In genomic region chr8:92982491-92982890, GRCm38 (mm10) we compare ENCODE assay signal across 25 mouse cellular contexts. TPM values are rescaled to one million over a fixed set of nuclear protein-coding genes. Genes with fewer than 3 reads are reported as not detected.
DNase-seq lines count a peak whose midpoint lies in the region; ATAC-seq and TF ChIP-seq lines count a peak whose summit lies in the region.
"Had no signal": no experiment of that assay in that cellular context is flagged by ENCODE, and none has a peak within 500 bp of the region (broad histone marks: within the 10 kb centered on the region; RNA-seq: fewer than 3 reads in every experiment).

No protein-coding gene starts in this region.

- peaks cover 9% of the 10 kb centered on the region for H3K4me1 ChIP-seq in lung, embryonic 14.5 days (ENCODE audit: insufficient read depth)
- H3K4me1 ChIP-seq in lung, embryonic 16.5 days (replicated peaks; ENCODE audit: control insufficient read depth, insufficient read depth, low read length), result peaks cover 8% of the 10 kb centered on the region
- H3K4me1 ChIP-seq in lung, adult 2 months (ENCODE audit: control insufficient read depth, insufficient read depth, low read length), result no peaks in the 10 kb centered on the region
- H3K4me1 ChIP-seq in heart, embryonic 10.5 days, result no peaks in the 10 kb centered on the region
- H3K4me1 ChIP-seq: embryonic facial prominence, embryonic 10.5 days; embryonic facial prominence, embryonic 12.5 days; forebrain, embryonic 13.5 days had no signal

- no peak overlapping the region for H3K9ac ChIP-seq in lung, embryonic 14.5 days
- no peak overlapping the region for H3K9ac ChIP-seq in lung, embryonic 16.5 days (ENCODE audit: low read length)
- H3K9ac ChIP-seq: embryonic facial prominence, embryonic 12.5 days; forebrain, embryonic 13.5 days had no signal

- peak overlapping the region; percentile 8; the same call in 1 of the 2 replicates for H3K27ac ChIP-seq in lung, embryonic 14.5 days (ENCODE audit: low read depth)
- H3K27ac ChIP-seq in lung, embryonic 16.5 days (ENCODE audit: low read length), result 0 out of 2 replicates have a peak overlapping the region, but pooled peaks have one; percentile 30
- H3K27ac ChIP-seq in heart, embryonic 10.5 days, result no peak overlapping the region
- H3K27ac ChIP-seq: embryonic facial prominence, embryonic 10.5 days; embryonic facial prominence, embryonic 12.5 days; forebrain, embryonic 13.5 days had no signal

- peak; percentile 65 for ATAC-seq in lung, embryonic 14.5 days (ENCODE audit: insufficient read depth)
- peak; percentile 71 for ATAC-seq in lung, embryonic 16.5 days (ENCODE audit: low read depth)
- ATAC-seq: activated CD4-positive, CD25-positive, alpha-beta regulatory T cell, adult 4 months; CD4-positive, CD25-positive, alpha-beta regulatory T cell, adult 4 months; forebrain, embryonic 13.5 days; Patski had no signal

- H3K4me2 ChIP-seq in lung, embryonic 14.5 days, result no peak overlapping the region
- H3K4me2 ChIP-seq in lung, embryonic 16.5 days (ENCODE audit: low read depth, low read length), result no peak overlapping the region
- H3K4me2 ChIP-seq: embryonic facial prominence, embryonic 12.5 days; forebrain, embryonic 13.5 days had no signal

- H3K4me3 ChIP-seq in lung, embryonic 14.5 days (ENCODE audit: low read depth, low read length), result no peak overlapping the region
- no peak overlapping the region for H3K4me3 ChIP-seq in lung, embryonic 16.5 days (ENCODE audit: low read length)
- H3K4me3 ChIP-seq in lung, adult 2 months (replicated peaks; ENCODE audit: extremely low read depth, low read depth, low read length), result no peak overlapping the region
- H3K4me3 ChIP-seq in heart, embryonic 10.5 days, result no peak overlapping the region
- H3K4me3 ChIP-seq: embryonic facial prominence, embryonic 10.5 days; embryonic facial prominence, embryonic 12.5 days; forebrain, embryonic 13.5 days had no signal

- WGBS in lung, embryonic 14.5 days, result 35% methylated on average over 3 of the region's 3 CpGs
- 48% methylated on average over 3 of the region's 3 CpGs for WGBS in lung, embryonic 16.5 days
- 64% methylated on average over 3 of the region's 3 CpGs for WGBS in lung, adult 2 months
- 72% methylated on average over 3 of the region's 3 CpGs for WGBS in heart, embryonic 10.5 days

- TF ChIP-seq POLR2A in lung, adult 2 months (IDR thresholded peaks at IDR 0.05; ENCODE audit: borderline replicate concordance, extremely low read depth, low read depth, low read length), result no peak

- H3K9me3 ChIP-seq in lung, embryonic 14.5 days (ENCODE audit: low read depth, low read length), result no peaks in the 10 kb centered on the region
- no peaks in the 10 kb centered on the region for H3K9me3 ChIP-seq in lung, embryonic 16.5 days (ENCODE audit: control insufficient read depth, low read length)
- no peaks in the 10 kb centered on the region for H3K9me3 ChIP-seq in heart, embryonic 10.5 days
- H3K9me3 ChIP-seq: embryonic facial prominence, embryonic 10.5 days; embryonic facial prominence, embryonic 12.5 days; forebrain, embryonic 13.5 days had no signal

- DNase-seq in lung, embryonic 14.5 days, result peak; percentile 90
- no peak for DNase-seq in lung, postnatal 4 days
- DNase-seq in lung, adult 2 months, result no peak
- peak; percentile 48 for DNase-seq in lung, postnatal 10 days
- DNase-seq in lung, postnatal 36 days, result peak; percentile 49
- DNase-seq in heart, embryonic 10.5 days (ENCODE audit: low spot score), result no peak
- DNase-seq: adrenal gland, adult 8-10 months; adrenal gland, postnatal 14 days; adrenal gland, postnatal 36 days; B cell, adult 2 months; cerebellum, adult 11-12 months; cerebellum, adult 2 months; cerebellum, adult 9-10 months; cerebellum, postnatal 10 days; cerebellum, postnatal 25 days had no signal

- no peaks in the 10 kb centered on the region for H3K27me3 ChIP-seq in lung, embryonic 14.5 days (ENCODE audit: insufficient read depth, low read length)
- no peaks in the 10 kb centered on the region for H3K27me3 ChIP-seq in lung, embryonic 16.5 days (ENCODE audit: control insufficient read depth, insufficient read depth, low read depth, low read length)
- no peaks in the 10 kb centered on the region for H3K27me3 ChIP-seq in heart, embryonic 10.5 days (ENCODE audit: insufficient read depth, poor library complexity, severe bottlenecking)
- H3K27me3 ChIP-seq: CH12.LX; embryonic facial prominence, embryonic 12.5 days had no signal

- TF ChIP-seq CTCF in lung, embryonic 14.5 days (IDR thresholded peaks at IDR 0.05; ENCODE audit: low read depth), result no peak
- TF ChIP-seq CTCF in lung, adult 2 months (IDR thresholded peaks at IDR 0.05; ENCODE audit: insufficient read depth, low read length), result no peak

- no peaks in the 10 kb centered on the region for H3K36me3 ChIP-seq in lung, embryonic 14.5 days (ENCODE audit: insufficient read depth)
- H3K36me3 ChIP-seq in lung, embryonic 16.5 days (ENCODE audit: control insufficient read depth, insufficient read depth, low read length), result no peaks in the 10 kb centered on the region
- H3K36me3 ChIP-seq in heart, embryonic 10.5 days, result no peaks in the 10 kb centered on the region
- H3K36me3 ChIP-seq: embryonic facial prominence, embryonic 10.5 days; embryonic facial prominence, embryonic 12.5 days; G1E had no signal

RNA-seq across cellular contexts. Expression of gene Slc6a2, which starts 22.6 kb away (rescaled TPM):
- 0.08 and 0.16 TPM in 2 replicates for polyA plus RNA-seq in lung, embryonic 14.5 days (2014; fragmentation: Nextera tagmentation; extraction: Ambion mirVana)
- polyA plus RNA-seq in lung, embryonic 16.5 days (2015; fragmentation: Nextera tagmentation; extraction: Ambion mirVana), result 0.58 and 0.70 TPM in 2 replicates
- 10.9 and 13.6 TPM in 2 replicates for polyA plus RNA-seq in lung, adult 2 months (2012; rRNA removed)
- 0.05 and 0.11 TPM in 2 replicates for polyA plus RNA-seq in heart, embryonic 10.5 days (2016; fragmentation: Nextera tagmentation; extraction: Ambion mirVana)
- polyA plus RNA-seq: activated CD4-positive, CD25-positive, alpha-beta regulatory T cell, adult 4 months; CD4-positive, CD25-positive, alpha-beta regulatory T cell, adult 4 months; forebrain, embryonic 11.5 days; forebrain, embryonic 13.5 days; G1E; Patski had no signal

Comparison
In these comparisons a context has a peak if more than half of its experiments do, and no peak if none do; other contexts are left out.
1. DNase-seq: peak in lung, embryonic 14.5 days (single experiment), lung, postnatal 10 days (single experiment) and lung, postnatal 36 days (single experiment); none in lung, postnatal 4 days (0 of 2), lung, adult 2 months (single experiment) and heart, embryonic 10.5 days (single experiment).